Mouse (Mus musculus): ENCODE data around the gene Olfr270.

The Olfr270 gene

DNA sequence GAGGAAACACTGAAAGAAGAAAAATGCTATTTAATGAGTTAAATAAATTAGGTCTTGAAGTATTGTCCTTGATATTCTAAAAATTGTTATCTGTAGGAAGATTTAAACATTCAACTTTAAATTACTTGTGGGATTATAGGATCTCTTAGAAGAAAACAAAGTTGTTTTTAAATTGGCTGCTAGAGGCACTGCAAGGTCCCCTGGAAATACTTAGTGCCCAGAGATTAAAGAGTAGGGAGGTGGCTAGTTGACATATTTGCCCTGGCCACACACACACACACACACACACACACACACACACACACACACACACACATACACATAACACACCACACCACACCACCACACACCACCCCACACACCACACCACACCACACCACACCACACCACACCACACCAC lies at the start of gene Olfr270:
TSS of gene Olfr270 (plus strand) at position 301 of the 400 bp plus-strand sequence.
- no peak for DNase-seq (ENCODE audit: low spot score)

DNA sequence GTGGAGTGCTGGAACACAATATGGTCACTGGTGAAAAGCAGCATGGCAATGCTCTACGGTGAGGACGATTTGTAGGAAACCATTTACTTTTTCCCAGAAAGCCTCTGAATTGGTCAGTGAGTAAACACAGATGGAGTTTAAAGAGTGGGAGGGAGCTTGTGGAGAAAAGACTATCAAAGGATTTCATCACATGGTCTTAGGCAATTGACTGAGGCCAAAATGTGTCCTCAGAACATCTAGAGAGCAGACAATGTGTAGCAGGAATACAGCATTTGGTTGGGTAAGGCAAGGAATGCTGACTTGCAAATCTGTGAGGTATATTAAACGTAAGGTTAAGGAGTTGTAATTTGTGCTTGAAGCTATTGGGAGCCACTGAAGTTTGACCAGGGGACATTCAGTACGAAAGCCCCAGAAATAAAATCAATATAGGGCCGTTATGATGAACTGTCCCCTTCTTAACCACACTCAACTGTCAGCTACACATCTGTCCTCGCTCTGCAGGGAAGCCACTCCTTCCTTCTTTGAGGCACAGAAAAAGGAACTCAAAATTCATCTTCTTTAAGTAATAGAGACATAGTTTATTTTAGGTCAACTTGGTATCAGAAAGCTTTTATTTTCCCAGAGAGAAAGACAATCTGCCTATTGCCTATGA lies 47.6 kb upstream of the Olfr270 start:
- DNase-seq (ENCODE audit: low spot score): no peak

GRCm38 (mm10) chr4:52917311-52917688 lies 47.0 kb upstream of the Olfr270 start:
- DNase-seq (ENCODE audit: low spot score): no peak

GRCm38 (mm10) chr4:52919078-52919477 lies 45.3 kb upstream of the Olfr270 start, which contains the start of gene Olfr272:
Gene Olfr272 (minus strand): TSS chr4:52919178.
- DNase-seq (ENCODE audit: low spot score): no peak

DNA sequence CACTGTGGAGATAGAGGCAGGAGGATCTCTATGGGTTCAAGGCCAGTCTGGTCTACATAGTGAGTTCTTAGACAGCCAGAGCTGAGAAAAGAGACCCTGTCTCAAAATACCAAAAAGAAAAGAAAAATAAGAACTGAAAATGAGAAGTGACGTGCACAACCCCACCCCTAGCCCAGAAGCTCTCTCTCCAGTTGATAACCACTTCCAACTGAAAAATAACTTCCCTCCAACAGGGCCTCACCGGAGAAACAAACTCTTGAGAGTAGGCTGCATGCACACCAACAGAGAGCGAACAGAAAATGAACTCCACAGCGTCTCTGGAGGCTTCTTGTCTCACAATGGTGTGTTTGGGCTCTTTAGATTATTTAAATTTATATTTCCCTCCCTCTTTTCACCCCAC lies 33.9 kb upstream of the Olfr270 start:
- no peak for DNase-seq (ENCODE audit: low spot score)

GRCm38 (mm10) chr4:52946665-52947064 lies 17.7 kb upstream of the Olfr270 start:
- no peak for DNase-seq (ENCODE audit: low spot score)

- DNase-seq (ENCODE audit: low spot score): no peak
These were observed 15.3 kb upstream of the Olfr270 start for GRCm38 (mm10) chr4:52949005-52949404.

GRCm38 (mm10) chr4:52958693-52959092 lies 5.7 kb upstream of the Olfr270 start:
- DNase-seq (ENCODE audit: low spot score): no peak

GRCm38 (mm10) chr4:52985216-52985615 lies 20.9 kb downstream of the Olfr270 start:
- DNase-seq (ENCODE audit: low spot score): no peak

DNA sequence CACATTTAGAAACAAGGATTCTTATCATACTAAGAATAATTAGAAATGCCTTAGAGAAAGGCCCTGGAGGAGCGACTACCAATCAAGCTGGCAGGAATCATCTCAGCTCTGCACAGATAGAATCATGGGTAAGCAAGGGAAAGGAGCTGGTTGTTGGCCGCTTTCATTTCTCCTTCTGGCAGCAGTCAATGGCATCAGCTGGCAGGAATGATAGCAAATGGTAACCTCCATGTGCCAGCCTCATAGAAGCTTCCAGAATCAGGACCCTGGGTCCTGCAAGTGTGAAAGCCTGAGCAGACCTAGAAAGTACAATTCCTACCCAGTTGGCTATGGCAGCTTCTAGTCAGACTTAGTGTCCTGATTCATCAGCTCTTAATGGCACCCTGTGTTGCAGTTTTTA lies 21.9 kb downstream of the Olfr270 start:
- no peak for DNase-seq (ENCODE audit: low spot score)

GRCm38 (mm10) chr4:52989248-52989647 lies 24.9 kb downstream of the Olfr270 start, which contains the start of gene Nipsnap3a:
Gene Nipsnap3a (plus strand): TSS chr4:52989272.
- DNase-seq (ENCODE audit: low spot score): no peak

DNA sequence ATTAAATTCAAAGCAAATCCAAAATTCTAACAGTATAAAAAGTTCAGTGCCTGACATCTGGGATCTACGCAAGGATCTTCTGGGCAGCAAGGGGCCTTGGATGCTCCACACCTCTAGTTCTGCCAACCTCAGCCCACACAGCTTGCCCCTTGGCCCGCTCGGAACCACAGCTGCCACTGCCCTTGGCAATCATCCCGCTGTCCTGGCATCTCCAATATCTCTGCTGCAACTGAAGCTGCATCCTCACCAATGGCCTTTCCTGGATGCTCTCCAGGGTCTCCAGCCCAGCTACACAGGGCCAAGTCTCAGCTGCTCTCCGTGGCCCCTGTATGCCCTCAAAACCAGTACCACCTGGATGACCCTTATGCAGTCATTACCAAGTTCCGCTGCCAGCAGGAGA lies 35.1 kb downstream of the Olfr270 start:
- no peak for DNase-seq (ENCODE audit: low spot score)

- DNase-seq (ENCODE audit: low spot score): no peak
These were observed 35.8 kb downstream of the Olfr270 start for GRCm38 (mm10) chr4:53000154-53000553.

DNA sequence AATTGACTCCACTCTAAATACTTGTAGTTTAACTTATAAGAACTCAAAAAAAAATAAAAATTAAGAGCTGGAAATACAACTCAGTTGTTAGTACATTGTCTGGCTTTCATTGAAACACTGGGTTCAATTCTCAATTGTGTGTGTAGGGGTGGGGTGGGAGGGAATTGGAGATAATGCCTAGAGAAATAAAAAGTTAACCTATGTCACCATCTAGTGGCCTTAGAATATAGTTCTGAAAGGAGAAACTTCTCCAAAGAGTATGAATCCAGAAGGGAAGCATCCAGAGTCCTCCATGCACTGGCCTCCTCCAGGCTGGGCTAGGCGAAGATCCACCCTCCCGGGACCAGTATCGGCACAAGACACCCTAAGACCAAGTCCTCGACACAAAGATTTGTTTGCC lies 44.8 kb downstream of the Olfr270 start:
- no peak for DNase-seq (ENCODE audit: low spot score)

DNA sequence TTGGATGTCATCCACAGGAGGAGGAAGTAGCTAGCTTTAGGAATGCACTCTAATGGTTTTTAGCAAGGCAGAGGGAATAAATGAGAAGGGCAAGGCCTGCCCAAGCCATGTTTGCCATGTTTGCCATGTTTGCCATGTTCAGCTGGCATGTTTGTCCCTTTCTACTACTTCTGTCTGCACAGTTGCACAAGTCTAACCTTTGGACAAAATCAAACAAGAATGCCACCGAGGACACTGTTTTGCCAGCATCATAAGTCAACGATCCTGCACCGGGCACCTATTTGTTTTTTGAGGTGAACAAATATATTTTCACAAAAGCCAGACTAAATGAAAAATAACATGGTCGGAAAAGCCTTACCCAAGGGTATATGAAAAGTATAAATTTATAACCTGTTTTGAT lies 45.5 kb downstream of the Olfr270 start:
- DNase-seq (ENCODE audit: low spot score): no peak

GRCm38 (mm10) chr4:53011732-53012361 lies 47.5 kb downstream of the Olfr270 start, which contains the start of gene Nipsnap3b:
Gene Nipsnap3b (plus strand): TSS chr4:53011880.
- peak; percentile 93 for DNase-seq (ENCODE audit: low spot score)

DNA sequence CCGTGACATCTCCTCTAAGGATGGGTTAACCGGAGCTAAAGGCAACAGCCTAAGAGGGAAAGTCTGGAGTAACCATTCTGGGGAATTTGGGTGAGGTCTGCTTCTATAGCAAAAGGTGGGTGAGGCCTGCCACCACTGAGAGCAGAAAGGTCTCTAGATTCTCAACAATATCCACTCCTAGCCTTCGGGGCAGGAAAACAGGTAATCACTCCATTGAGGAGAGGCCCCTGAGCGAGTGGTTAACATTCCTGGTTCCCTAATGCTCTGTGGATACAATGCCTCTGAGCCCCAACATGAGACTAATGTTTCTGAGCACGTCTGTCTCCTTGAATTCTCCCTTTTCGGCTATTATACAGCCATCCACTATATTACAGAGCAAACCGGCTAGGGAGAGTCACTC lies 50.1 kb downstream of the Olfr270 start:
- no peak for DNase-seq (ENCODE audit: low spot score)

DNA sequence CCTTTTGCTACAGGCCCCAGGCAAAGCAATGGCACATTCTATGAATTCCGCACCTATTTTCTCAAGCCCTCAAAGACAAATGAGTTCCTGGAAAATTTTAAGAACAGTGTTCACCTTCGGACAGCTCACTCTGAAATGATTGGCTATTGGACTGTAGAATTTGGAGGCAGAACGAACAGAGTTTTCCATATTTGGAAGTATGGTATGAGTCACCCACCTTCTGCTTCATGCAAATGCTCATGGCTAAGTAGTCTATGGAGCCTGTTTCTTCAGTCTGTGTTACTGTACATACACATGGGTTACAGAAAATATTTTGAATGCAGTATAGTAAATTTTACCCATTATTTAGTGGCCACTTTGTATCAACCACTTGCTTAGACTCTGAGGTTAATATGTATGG lies 50.7 kb downstream of the Olfr270 start:
- no peak for DNase-seq (ENCODE audit: low spot score)

GRCm38 (mm10) chr4:53018392-53018791 lies 54.0 kb downstream of the Olfr270 start:
- no peak for DNase-seq (ENCODE audit: low spot score)
